Mouse (Mus musculus): Measurements from ENCODE around the gene Kcnj14. TPM values are rescaled to one million over a fixed set of nuclear protein-coding genes. Genes with fewer than 3 reads are reported as not detected.

Kcnj14 gene
- total and polyA plus RNA-seq, 3 experiments, result 0.39 to 1.3 TPM; not detected in 1

DNA sequence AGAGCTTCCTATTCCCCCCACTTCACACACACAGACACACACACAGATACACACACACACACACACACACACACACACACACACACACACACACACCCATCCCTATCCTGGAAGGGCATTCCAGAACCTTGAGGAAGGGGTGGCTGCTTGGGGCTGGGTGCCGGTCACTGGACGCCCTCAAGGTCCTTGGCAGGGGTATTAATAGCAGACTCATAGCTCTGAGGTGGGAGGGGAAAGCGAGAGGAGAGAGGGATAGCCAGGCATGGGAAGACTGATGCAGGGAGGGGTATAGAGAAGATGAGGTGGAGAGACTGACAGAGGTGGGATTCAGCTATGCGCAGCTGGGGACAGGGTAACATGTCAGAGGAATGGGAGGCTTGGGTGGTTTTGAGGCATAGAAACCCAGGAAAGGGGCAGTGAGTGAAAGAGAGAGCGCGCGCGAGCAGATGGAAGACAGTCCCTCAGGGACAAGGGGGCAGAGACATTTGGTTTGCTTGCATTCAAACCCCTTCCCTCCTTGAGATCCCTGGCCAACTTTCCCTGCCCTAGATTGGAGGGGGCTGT lies 44.6 kb upstream of the Kcnj14 start:
- Histone ChIP-seq H3K4me3 (ENCODE audit: control insufficient read depth in 1 of 2, insufficient read depth in 1 of 2, low read depth in 2 of 2, low read length in 2 of 2) (no peak overlapping the region), H3K27ac (ENCODE audit: control insufficient read depth, low read depth, low read length) (no peak overlapping the region), H3K36me3 (ENCODE audit: control insufficient read depth in 1 of 2, insufficient read depth in 2 of 2, low read length in 2 of 2) (peaks cover 0 to 7% of the 10 kb centered on the region in 2 experiments; a peak in 1 of 4 replicates), H3K9me3 (replicated peaks; ENCODE audit: insufficient read depth, low read length) (no peaks in the 10 kb centered on the region), H3K4me1 (ENCODE audit: control insufficient read depth in 1 of 2, insufficient read depth in 2 of 2, low read length in 2 of 2) (peaks cover 5 to 22% of the 10 kb centered on the region in 2 experiments; a peak in 3 of 4 replicates), H3K9ac (ENCODE audit: control insufficient read depth, low read depth, low read length, poor library complexity, severe bottlenecking) (no peak overlapping the region), H3K27me3 (ENCODE audit: control insufficient read depth in 1 of 2, insufficient read depth in 2 of 2, low read length in 2 of 2) (no peaks in the 10 kb centered on the region; a peak in 1 of 4 replicates), H3K79me2 (ENCODE audit: control insufficient read depth, insufficient read depth, low read length, poor library complexity) (peaks cover 12% of the 10 kb centered on the region)
- TF ChIP-seq RCOR1 (IDR thresholded peaks at IDR 0.05; ENCODE audit: low read depth, low read length) (no peak), USF2 (IDR thresholded peaks at IDR 0.05; ENCODE audit: borderline replicate concordance in 1 of 2, insufficient read depth in 1 of 2, low read depth in 1 of 2, low read length in 2 of 2) (no peak), MYC (IDR thresholded peaks at IDR 0.05; ENCODE audit: low read depth, low read length) (no peak), ZKSCAN1 (IDR thresholded peaks at IDR 0.05; ENCODE audit: low read depth, low read length) (no peak), MEF2A (IDR thresholded peaks at IDR 0.05; ENCODE audit: extremely low read depth, insufficient replicate concordance, low read depth, low read length, poor library complexity, severe bottlenecking) (no peak), POLR2AphosphoS5 (IDR thresholded peaks at IDR 0.05; ENCODE audit: borderline replicate concordance, low read depth, low read length) (no peak), MXI1 (IDR thresholded peaks at IDR 0.05; ENCODE audit: low read depth, low read length) (no peak), USF1 (IDR thresholded peaks at IDR 0.05; ENCODE audit: low read depth, low read length) (no peak), GATA1 (IDR thresholded peaks at IDR 0.05; ENCODE audit: low read depth, low read length) (no peak), ETS1 (IDR thresholded peaks at IDR 0.05; ENCODE audit: low read depth, low read length) (no peak), POLR2A (IDR thresholded peaks at IDR 0.05; ENCODE audit: control insufficient read depth in 1 of 2, insufficient read depth in 1 of 2, low read depth in 1 of 2, low read length in 2 of 2, poor library complexity in 1 of 2) (no peak), MYB (IDR thresholded peaks at IDR 0.05; ENCODE audit: low read depth, low read length) (no peak), RAD21 (IDR thresholded peaks at IDR 0.05; ENCODE audit: low read depth, low read length) (no peak), GABPA (IDR thresholded peaks at IDR 0.05; ENCODE audit: low read depth, low read length) (no peak)
- no peak for DNase-seq (ENCODE audit: low read depth, low spot score)

DNA sequence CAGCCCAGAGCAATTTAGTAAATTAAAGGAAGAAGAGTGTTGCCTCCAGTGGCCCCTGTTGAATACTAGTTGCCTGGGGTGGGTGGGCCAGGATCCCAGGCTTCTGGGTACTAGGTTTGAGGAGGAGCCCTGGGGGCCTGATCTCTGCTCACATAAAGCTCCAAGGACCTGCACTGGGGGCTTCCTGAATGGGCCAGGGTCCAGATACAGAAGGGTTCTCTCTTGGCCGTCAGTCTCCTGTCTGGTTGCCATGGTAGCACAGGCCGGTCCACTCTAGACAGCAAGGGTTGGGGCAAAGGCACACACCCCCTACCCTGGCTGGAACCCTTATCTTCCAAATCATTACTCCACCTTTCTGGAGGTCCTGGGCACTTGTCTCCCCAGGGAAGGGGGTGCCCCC lies 43.3 kb upstream of the Kcnj14 start:
- H3K4me1 ChIP-seq (ENCODE audit: control insufficient read depth in 1 of 2, insufficient read depth in 2 of 2, low read length in 2 of 2), result peaks cover 5 to 19% of the 10 kb centered on the region in 2 experiments; a peak in 3 of 4 replicates
- H3K9me3 ChIP-seq (replicated peaks; ENCODE audit: insufficient read depth, low read length), result no peaks in the 10 kb centered on the region

More for the DNA sequence above, 43.3 kb upstream of the Kcnj14 start:
- H3K27ac ChIP-seq (ENCODE audit: control insufficient read depth, low read depth, low read length), result no peak overlapping the region
- H3K9ac ChIP-seq (ENCODE audit: control insufficient read depth, low read depth, low read length, poor library complexity, severe bottlenecking), result no peak overlapping the region
- no peak for TF ChIP-seq ELF1 (IDR thresholded peaks at IDR 0.05; ENCODE audit: low read depth, low read length)
- TF ChIP-seq ZNF384 (IDR thresholded peaks at IDR 0.05; ENCODE audit: low read depth, low read length), result no peak
- no peak for TF ChIP-seq UBTF (IDR thresholded peaks at IDR 0.05; ENCODE audit: borderline replicate concordance, insufficient read depth, low read depth, low read length)
- no peak for TF ChIP-seq MYC (IDR thresholded peaks at IDR 0.05; ENCODE audit: low read depth, low read length)
- no peak for TF ChIP-seq ZKSCAN1 (IDR thresholded peaks at IDR 0.05; ENCODE audit: low read depth, low read length)
- TF ChIP-seq KAT2A (conservative IDR thresholded peaks at IDR 0.05; ENCODE audit: low read depth, low read length), result no peak
- TF ChIP-seq POLR2A (IDR thresholded peaks at IDR 0.05; ENCODE audit: control insufficient read depth in 1 of 2, insufficient read depth in 1 of 2, low read depth in 1 of 2, low read length in 2 of 2, poor library complexity in 1 of 2), result no peak
- TF ChIP-seq MXI1 (IDR thresholded peaks at IDR 0.05; ENCODE audit: low read depth, low read length), result no peak
- no peak for TF ChIP-seq GATA1 (IDR thresholded peaks at IDR 0.05; ENCODE audit: low read depth, low read length)
- TF ChIP-seq E2F4 (IDR thresholded peaks at IDR 0.05; ENCODE audit: borderline replicate concordance, low read depth, low read length), result no peak
- no peak for TF ChIP-seq JUND (IDR thresholded peaks at IDR 0.05; ENCODE audit: low read depth, low read length)
- TF ChIP-seq MAFK (IDR thresholded peaks at IDR 0.05; ENCODE audit: borderline replicate concordance, low read depth, low read length), result no peak
- H3K27me3 ChIP-seq (ENCODE audit: control insufficient read depth in 1 of 2, insufficient read depth in 2 of 2, low read length in 2 of 2), result no peaks in the 10 kb centered on the region; a peak in 1 of 4 replicates
- H3K36me3 ChIP-seq (ENCODE audit: control insufficient read depth in 1 of 2, insufficient read depth in 2 of 2, low read length in 2 of 2), result peaks cover 0 to 5% of the 10 kb centered on the region in 2 experiments; a peak in 1 of 4 replicates
- H3K79me2 ChIP-seq (ENCODE audit: control insufficient read depth, insufficient read depth, low read length, poor library complexity), result peaks cover 3% of the 10 kb centered on the region; the same call in 1 of the 2 replicates
- H3K4me3 ChIP-seq (ENCODE audit: control insufficient read depth in 1 of 2, insufficient read depth in 1 of 2, low read depth in 2 of 2, low read length in 2 of 2), result no peak overlapping the region
- no peak for DNase-seq (ENCODE audit: low read depth, low spot score)
